Mouse (Mus musculus) embryo, embryonic 11.5 days (tissue): ENCODE measurements around the gene Adgre5.

Experiments used
- DNase-seq: peaks from one replicate; pipeline ENCODE4 v3.0.0-alpha.2; 2012; ENCODE audit warnings: low read depth, low spot score

Gene Adgre5

DNA sequence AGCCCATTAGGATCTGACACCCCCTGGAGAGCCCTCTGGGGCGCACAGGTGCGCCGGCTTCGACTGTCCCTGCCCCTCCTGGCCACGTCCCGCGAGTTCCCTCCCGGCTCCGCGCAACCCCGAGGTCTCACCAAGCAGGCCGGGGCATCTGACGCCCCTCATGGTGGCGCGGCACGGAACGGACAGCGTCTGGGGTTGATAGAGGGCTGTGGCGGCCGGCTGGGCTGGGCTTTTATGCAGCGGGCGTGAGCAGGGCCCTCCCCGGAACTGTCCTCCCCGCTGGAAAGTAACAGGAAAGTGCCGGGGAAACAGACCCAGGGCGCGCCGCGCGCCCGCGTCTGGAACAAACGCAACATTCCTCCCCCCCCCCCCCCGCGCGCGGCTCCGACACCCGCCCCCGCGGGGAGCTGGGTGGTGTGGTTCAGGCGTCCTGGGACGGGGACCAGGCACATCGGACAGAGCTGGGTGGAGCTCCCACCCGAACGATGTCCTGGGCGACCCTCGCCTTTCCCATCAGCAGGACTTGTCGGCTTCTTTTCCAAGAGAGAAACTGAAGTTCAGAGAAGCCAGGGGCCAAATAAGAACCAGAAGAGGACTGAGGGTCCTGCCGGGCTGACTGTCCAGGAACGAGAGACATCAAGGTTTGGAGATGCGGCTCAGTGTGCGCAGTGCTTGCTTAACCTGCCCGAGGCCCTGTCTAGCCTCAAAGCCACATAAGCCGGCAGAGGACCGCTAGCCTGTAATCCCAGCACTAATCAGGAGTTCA, at the start of gene Adgre5:
Gene Adgre5, minus strand, starts transcription at position 351 of the 766 bp plus-strand sequence.
- DNase-seq, result no peak

DNA sequence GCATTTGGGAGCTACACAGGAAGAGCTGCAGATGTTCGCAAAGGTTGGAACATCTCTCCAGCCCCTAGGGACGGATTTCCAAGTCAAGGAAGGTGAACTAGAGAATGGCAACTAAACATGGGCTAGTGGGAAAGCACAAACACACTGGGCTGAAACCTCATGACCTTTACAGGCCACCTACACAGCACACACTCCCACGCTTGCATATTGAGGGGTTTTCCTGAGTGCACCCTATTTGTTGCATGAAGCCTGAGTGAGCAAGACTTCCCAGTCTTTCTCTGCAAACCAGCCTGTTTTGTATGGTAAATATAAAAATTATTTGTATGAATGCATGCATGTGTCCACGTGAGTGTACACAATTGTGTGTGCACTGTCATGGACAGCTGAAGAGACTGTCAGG, 48.7 kb upstream of the Adgre5 start:
- no peak for DNase-seq

DNA sequence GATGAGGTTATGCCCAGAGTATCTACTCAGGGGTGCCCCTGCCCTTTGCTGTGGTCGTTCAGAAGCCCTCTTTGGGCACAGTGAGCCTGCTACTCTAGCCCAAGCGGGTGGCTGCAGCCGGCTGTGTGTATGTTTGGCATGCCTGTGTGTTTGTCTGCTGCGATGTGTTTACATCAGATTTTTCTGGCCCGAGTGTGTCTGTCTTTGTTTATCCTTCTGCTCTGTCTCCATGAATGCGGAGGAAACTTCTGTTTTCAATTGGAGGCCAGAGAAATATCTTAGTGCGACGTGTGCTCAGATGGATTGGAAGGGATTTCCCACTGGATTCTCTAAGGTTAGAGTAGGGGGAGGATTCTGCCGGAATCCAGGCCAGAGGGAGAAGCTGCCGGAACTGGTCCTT, 43.9 kb upstream of the Adgre5 start:
- no peak for DNase-seq

DNA sequence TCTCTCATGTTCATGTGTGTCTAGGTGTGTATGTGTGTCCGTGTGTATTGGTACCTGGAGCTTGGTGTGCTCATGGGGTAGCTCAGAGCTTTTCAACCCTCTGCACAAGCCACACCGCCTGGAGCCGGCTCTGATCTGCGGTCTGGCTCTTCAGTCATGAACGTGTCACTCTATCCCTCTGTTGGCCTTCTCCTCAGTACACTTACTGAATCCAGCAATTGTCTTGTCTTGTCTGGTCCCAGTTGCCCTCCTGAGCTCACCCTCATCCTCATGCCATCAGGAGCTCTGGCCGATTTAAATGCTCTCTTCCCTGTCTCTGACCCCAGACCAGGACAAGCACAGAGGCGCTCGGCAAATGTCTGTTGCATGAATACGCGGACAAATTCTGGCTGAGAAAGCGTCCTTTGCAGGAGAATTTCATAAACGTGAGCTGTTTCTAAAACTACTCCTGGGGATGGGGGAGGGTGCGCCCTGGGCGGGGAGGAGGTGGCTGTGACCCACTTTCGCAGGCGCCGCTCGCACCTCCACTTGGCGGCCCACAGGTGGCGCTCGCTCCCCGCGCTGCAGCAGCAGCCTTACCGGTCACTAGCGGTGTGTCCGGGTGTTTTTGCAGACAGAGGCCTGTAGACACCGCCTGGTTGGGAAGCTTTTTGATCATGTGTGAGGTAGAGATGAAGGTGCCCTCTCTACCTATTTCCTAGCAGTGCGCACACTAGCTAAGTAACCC, 41.9 kb upstream of the Adgre5 start:
- DNase-seq, result peak; percentile 59

DNA sequence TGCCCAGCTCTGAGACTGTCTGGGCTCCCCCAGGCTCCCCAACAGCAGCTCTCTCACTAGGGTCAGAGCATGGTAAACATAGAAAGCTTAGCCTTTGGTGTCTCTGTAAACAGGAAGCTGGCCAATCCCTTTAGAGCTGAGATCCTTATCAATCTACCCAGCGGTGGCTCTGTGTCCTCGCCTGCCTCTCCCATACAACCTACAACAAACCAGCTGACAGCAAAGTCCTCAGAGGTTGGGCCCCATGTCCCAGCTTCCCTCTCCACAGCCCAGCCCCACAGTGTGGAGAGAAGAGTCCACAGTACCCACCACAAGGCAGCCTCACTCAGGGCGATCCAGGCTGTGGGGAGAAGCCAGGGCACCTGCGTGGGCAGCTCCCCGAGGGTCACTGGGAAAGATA, 38.5 kb upstream of the Adgre5 start:
- no peak for DNase-seq

DNA sequence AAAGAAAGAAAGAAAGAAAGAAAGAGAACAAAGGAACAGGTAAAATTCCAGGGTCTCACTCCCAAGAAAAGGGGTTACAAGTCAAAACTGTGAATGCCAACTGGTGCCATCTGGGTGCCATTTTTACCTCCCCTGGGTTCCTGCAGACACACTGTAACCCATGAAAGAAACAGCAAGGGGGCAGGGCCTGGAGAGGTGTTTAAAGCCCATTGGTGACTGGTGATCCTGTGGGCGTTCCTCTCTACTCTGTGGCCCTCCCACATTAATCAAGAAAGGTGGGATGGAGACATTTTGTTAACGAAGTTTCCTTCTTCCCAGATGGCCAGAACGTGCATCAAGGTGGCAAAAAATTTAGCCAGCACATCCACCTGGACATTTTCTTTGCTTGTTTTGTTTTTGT, 36.9 kb upstream of the Adgre5 start:
- DNase-seq, result no peak

DNA sequence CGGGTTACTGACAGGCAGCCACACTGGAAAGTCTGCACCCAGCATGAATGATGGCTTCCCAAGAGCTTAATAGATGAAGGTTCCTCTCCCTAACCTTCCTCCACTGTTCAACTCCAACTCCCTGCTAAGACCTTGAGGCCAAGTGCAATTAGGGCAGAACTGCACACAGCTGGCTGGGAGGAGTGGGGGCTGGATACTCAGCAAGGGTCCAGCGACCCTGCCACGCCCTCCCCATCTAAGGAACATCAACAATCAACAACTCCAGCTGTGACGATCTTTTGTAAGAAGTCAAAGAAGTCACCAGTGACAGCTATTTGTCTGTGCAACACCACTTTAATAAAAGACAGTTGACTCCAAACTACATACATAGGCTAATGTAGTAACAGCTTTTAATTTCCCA, 35.5 kb upstream of the Adgre5 start:
- DNase-seq, result no peak

DNA sequence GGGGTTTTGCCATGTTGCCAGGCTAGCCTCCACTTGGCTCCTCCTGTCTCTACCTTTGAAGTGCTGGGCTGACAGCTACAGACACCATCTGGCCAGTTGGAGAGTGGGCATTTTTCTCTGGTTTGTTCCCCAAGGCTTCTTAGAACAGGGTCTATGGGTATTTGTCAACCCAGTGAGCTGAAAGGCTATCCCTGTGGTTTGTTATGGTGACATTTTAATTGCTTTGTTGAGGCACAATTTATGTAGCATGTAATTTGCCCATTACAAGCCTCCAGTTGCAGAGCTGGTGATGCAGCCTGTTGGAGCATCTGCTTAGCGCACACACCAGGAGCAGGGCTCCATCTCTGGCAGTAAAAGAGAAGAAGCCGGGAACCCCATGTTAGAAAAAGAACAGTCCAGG, 33.1 kb upstream of the Adgre5 start:
- peak; percentile 29 for DNase-seq

DNA sequence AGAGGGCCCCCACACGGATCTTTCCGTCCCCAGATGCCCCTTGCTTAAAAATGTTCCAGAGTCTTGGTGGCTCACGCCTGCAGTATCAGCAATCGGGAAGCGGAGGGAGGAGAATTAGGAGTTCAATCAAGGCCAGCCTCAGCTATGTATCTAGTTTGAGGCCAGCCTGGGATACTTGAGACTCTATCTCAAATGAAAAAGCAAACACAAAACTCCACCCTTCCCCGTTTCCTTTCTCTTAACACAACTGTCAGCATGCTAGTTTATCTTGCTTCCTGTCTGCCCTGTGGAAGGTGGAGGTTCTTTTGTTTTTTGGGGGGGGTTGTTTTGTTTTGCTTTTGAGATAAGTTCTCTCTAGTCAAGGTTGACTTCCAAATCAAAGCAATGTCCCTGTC, 32.3 kb upstream of the Adgre5 start:
- no peak for DNase-seq

DNA sequence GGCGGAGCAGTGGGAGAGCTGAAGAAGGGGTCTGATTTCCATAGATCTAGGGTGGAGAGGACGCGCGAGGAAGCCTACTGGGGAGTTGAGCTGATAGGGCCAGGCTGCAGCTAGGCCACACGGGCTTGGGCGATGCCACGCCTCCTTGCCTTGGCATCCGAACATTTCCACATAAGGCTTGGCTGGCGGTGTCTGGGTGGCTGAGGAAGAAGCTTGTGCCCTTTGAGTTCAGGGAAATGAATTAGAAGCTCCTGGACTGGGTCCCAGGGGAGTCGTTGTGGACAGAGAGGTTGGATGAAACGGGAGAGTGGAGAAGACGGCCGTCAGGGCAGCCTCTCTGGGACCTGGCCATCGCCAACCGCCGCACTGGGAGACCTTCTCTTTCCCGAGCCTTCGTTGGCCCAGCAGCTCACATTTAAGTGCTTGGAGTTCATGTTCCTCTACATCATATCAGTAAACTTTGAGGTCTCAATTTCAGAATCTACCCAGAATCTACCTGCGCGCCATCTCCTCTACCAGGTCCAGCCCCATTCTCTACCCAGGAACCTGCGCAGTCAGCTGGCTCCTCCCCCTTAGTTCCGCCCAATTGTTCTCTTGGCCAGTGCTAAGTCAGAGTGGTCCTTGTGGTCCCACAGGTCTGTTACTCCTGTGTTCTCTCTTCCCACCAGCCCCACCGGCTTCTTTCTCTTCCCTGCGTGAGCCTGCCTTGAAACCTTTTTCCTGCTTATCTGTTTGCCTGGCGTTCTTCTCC, 31.8 kb upstream of the Adgre5 start:
- DNase-seq, result no peak

DNA sequence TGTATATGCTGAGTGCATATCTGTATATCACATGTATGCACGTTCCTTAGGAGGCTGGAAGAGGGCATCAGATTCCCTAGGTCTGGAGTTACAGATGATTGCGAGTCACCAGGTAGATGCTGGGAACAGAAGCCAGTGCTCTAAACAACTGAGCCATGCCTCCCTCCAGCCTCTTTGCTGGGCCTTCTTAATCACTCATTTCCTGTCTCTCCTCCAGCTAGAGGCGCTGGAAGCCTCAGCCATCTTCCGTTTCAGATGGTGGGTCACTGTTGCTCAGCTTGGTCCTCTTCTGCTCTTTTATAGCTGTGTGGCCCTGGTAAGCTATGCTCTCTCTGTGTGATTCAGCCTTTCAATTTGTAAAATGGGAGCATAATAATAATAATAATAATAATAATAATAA, 30.7 kb upstream of the Adgre5 start:
- no peak for DNase-seq

DNA sequence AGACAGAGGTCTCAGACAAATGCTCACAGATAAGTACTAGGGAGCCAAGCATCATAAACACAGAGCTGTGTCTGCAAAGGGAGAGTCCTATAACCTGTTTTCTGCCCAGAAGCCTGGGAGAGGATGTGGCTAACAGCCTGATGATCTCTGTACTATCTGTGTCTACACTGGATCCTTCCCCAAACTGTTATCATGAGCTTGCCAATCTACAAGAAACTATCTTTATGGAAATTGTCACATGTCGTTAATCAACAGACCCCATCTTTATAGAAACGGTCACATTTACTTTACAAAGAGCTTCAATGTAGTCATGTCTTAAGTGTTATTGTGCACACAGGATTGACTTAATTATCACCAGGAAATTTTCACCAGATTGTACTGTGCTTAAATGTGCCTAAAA, 29.5 kb upstream of the Adgre5 start:
- no peak for DNase-seq

DNA sequence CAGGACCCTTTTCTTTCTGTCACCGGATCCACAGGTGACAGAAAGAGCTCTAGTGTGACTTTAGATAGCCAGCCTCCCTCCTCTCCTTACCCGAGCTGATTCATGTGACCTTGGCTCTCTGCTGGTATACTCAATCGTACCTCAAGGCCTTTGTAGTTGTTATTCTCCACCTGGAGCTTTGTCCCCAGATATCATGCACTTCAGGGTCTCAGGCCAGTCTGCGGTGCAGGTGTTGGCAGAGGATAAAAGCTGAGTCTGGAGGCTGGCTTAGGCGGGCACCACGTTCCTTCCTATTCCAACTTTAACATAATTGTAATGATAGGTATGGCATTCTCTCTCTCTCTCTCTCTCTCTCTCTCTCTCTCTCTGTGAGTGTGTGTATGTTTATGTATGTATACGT, 28.6 kb upstream of the Adgre5 start:
- no peak for DNase-seq

DNA sequence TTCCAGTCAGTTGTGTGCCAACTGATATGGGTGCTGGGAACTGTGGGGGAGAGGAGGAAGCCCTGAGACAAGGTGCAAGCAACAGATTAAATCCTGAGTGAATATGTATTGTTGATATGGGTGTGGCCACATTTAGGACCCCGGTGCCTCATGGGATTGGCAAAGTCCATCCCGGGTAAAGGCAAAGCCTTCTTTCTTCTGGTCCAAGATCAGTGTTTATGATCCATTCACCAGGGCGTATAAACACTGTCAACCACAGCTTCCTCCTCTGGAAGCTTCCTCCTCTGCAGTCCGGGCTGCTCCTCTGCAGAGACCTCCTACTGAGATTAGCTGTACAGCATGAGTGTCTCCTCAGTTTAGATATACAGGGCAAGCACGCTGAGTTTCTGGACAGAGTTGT, 27.4 kb upstream of the Adgre5 start:
- DNase-seq, result no peak

DNA sequence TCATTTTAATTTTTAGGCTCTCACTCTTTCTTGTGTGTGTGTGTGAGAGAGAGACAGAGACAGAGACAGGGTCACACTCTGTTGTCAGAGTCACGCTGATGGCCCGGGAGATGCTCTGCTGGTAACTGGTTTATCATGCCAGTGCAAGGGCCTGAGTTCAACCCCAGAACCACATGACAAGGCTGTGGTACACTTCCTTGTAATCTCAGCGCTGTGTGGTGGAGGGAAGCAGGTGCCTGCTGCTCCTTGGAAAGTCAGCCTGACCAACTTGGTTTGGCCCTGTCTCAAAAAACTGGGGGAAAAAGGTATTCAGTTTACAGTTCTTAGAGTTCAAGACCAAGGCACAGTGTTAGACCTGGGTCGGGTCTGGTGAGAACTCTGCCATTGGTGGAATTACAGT, 26.3 kb upstream of the Adgre5 start:
- no peak for DNase-seq

DNA sequence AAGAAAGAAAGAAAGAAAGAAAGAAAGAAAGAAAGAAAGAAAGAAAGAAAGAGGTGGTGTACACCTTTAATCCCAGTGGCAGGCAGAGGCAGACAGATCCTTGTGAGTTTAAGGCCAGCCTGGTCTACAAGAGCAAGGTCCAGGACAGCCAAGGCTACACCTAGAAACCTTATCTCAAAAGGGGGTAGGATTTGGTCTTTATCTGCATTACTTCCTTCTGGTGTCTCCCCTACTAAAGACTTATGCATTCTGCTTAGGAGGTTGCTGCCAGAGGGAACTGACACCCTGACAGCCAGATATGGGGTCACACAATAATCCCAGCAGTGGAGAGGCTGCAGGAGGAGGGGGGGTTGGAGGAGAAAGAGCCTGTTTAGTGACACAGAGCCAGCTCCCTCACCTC, 24.5 kb upstream of the Adgre5 start:
- DNase-seq, result no peak

DNA sequence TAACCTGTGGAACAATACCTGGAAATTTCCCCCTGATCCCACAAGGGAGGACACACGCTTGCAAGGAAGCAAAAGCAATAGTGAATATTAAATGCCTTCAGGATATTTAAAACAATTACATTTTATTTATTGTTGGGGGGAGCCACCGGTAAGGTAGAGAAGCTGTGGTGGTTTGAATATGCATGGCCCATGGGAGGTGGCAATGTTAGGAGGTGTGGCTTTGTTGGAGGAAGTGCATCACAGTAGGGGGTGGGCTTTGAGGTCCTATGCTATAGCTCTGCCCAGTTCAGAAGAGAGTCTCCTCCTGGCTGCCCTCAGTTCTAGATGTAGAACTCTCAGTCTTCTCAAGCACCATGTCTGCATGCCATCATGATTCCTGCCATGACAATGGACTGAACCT, 23.6 kb upstream of the Adgre5 start:
- DNase-seq, result no peak

DNA sequence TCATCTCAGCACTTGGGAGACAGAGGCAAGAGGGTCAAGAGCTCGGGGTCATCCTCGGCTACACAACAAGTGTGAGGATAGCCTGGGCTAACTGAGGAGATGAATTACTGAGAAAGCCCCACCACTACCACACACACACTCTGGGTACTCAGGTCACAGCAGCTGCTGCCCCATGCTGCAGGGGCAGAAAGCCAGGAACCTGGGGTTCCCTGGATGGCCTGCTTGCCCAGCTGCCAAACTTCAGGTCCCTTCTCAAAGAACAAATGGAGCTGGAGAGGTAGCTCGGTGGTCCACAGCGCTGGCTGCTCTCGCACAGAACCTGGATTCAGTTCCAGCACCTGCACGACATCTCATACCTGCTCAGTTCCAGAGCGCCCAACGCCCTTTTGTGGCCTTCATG, 23.0 kb upstream of the Adgre5 start:
- no peak for DNase-seq

DNA sequence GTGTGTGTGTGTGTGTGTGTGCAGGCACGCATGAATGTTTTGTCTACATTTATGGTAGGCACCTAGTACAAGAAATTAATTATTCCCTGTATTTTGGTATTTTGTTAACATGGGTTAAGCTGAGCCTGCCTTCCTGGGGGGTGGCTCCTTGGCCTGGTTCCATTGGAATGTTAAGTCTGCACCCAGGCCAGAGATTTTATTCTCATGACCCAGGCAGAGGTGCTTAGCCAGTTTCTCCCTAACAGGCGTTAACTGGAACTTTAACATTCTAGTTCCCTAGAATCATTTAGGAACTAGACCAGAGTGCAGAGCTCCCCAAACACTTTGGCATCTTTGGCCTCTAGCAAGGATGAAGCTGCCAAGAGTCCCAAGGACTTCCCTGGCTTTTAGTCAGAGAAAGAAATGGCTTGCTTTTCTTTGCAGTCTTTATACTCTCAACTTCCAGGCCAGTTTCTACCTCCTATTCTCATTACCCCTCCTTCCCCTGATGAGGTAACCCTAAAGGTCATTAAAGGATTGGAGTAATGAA, 18.2 kb upstream of the Adgre5 start:
- DNase-seq, result no peak

DNA sequence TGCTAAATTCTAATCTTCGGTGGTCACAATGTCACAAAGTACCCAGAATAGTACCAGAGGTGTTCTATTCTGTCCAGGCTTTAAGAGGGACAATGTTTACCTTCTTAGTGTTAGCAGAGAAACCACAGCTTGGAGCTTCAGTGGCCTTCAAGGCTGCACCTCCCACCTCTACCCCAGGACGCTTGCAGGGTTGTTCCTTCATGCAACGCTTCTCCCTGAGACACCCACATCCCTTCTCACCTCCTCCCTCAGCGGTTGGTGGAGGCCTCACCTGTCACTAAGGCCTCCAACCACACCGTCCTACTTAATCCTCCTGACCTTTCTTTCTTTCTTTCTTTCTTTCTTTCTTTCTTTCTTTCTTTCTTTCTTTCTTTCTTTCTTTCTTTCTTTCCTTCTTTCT, 17.2 kb upstream of the Adgre5 start:
- no peak for DNase-seq

DNA sequence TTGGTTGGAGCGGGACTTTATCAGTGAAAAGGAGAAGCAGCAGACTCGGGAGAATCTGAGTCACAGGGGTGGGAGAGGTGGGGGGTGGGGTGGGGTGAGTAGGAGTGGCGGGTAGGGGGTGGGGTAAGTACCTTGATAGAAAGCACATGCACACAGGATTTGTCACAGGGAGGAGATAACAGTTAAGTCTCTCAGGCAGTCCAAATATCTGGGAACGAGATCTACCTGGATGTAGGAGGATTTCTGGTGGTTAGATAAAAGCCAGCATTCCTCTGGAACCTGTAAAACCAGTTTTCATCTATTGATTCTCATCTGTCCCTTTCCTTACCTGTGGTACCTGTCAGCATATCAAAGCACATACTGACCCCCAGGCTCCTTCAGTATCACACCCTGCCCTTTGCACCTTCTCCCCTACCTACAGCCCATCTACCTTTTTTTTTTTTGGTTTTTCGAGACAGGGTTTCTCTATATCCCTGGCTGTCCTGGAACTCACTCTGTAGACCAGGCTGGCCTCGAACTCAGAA, 16.0 kb upstream of the Adgre5 start:
- DNase-seq, result no peak

DNA sequence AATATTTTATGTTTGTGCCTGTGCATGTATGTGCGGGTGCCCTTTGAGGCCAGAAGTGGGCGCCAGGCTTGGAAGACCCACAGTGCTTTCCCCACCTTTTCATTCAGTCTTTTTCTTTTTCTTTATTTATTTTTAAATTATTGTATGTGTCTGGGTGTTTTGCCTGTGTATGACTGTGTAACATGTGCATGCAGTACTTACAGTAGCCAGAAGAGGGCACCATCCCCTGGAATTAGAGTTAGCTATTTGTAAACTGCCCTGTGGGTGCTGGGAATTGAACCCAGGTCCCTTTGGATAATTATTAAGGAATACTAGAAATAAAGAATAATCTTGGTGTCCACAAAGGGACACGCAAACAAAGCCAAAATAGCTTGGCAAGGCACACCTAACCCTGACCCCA, 15.1 kb upstream of the Adgre5 start:
- no peak for DNase-seq
